Mouse (Mus musculus) embryonic facial prominence, embryonic 11.5 days (tissue): ENCODE data around the gene Ikzf1. TPM values are rescaled to one million over a fixed set of nuclear protein-coding genes. Genes with fewer than 3 reads are reported as not detected.

ENCODE experiments used
- ATAC-seq: fragments of 200-750 bp; cut with Nextera tagmentation; replicated peaks from 2 replicates; pipeline ENCODE4 v1.8.0; 2017; ENCODE audit warnings: low read depth; ENCODE audit not compliant: insufficient number of reproducible peaks, low FRiP score, low TSS enrichment
- DNase-seq: peaks from one replicate; pipeline ENCODE4 v3.0.0-alpha.2; 2015; ENCODE audit warnings: low spot score
- H3K27ac ChIP-seq: fragments of 300-500 bp; sonication (generic); replicated peaks from 2 replicates; pipeline ENCODE4 v1.5.1; 2014; ENCODE audit warnings: mild to moderate bottlenecking, low read depth, low read length, control low read depth
- H3K27me3 ChIP-seq: fragments of 300-500 bp; sonication (generic); 2 replicates; pipeline ENCODE4 v1.6.1; 2014; ENCODE audit warnings: mild to moderate bottlenecking, low read length, moderate library complexity, mixed read lengths; ENCODE audit not compliant: control insufficient read depth, insufficient read depth
- H3K36me3 ChIP-seq: fragments of 300-500 bp; sonication (generic); replicated peaks from 2 replicates; pipeline ENCODE4 v1.6.1; 2014; ENCODE audit warnings: low read depth, mild to moderate bottlenecking, low read length, moderate library complexity, mixed read lengths; ENCODE audit not compliant: control insufficient read depth, insufficient read depth
- H3K4me1 ChIP-seq: fragments of 300-500 bp; sonication (generic); 2 replicates; pipeline ENCODE4 v1.6.1; 2014; ENCODE audit warnings: low read length, mixed read lengths; ENCODE audit not compliant: control insufficient read depth, insufficient read depth
- H3K4me2 ChIP-seq: fragments of 300-500 bp; sonication (generic); 2 replicates; pipeline ENCODE4 v1.6.1; 2014; ENCODE audit warnings: low read depth, mild to moderate bottlenecking, control low read depth, low read length, moderate library complexity
- H3K4me3 ChIP-seq: fragments of 300-500 bp; sonication (generic); 2 replicates; pipeline ENCODE4 v1.5.1; 2014; ENCODE audit warnings: low read depth, low read length, control low read depth
- H3K9ac ChIP-seq: fragments of 300-500 bp; sonication (generic); replicated peaks from 2 replicates; pipeline ENCODE4 v1.6.1; 2014; ENCODE audit warnings: mild to moderate bottlenecking, control low read depth, low read length
- H3K9me3 ChIP-seq: fragments of 300-500 bp; sonication (generic); replicated peaks from 2 replicates; pipeline ENCODE4 v1.6.1; 2016; ENCODE audit warnings: mild to moderate bottlenecking, low read length, inconsistent platforms, mixed read lengths; ENCODE audit not compliant: control insufficient read depth
- WGBS: fragments of 180-500 bp; shearing (Covaris S2); extraction: QIAGEN DNeasy Blood & Tissue Kit; methylation state at CpG from one replicate; pipeline ENCODE4 v1.1.7; 2014; 5-methylcytosine and 5-hydroxymethylcytosine counted together
- polyA plus RNA-seq: library from polyadenylated mRNA; unstranded; fragments of >200 nt; fragmentation: Nextera tagmentation; extraction: Ambion mirVana; gene quantifications from 2 replicates; pipeline ENCODE4 v1.2.1, GENCODE M21; 2014

The Ikzf1 gene
- polyA plus RNA-seq, 1 experiment from 2014 or later, result 3.4 TPM

GRCm38 (mm10) chr11:11686569-11687051 lies 1.8 kb downstream of the Ikzf1 start:
- H3K4me2 ChIP-seq, result peak overlapping the region; percentile 99

GRCm38 (mm10) chr11:11687551-11688185 lies 2.9 kb downstream of the Ikzf1 start:
- DNase-seq (no peak), ATAC-seq (no peak)
- H3K36me3 ChIP-seq, result no peaks in the 10 kb centered on the region
- no peak overlapping the region for H3K27ac ChIP-seq
- no peak overlapping the region for H3K4me3 ChIP-seq
- no peak overlapping the region for H3K4me2 ChIP-seq
- H3K9ac ChIP-seq, result no peak overlapping the region
- no peaks in the 10 kb centered on the region for H3K9me3 ChIP-seq
- H3K27me3 ChIP-seq, result peaks cover 33% of the 10 kb centered on the region
- WGBS, result 91% methylated on average over 8 of the region's 8 CpGs
- no peaks in the 10 kb centered on the region; the same call in 1 of the 2 replicates for H3K4me1 ChIP-seq

More at GRCm38 (mm10) chr11:11686569-11687051, 1.8 kb downstream of the Ikzf1 start:
- Histone ChIP-seq H3K27me3 (peaks cover 33% of the 10 kb centered on the region), H3K27ac (no peak overlapping the region), H3K4me1 (no peaks in the 10 kb centered on the region; the same call in 1 of the 2 replicates), H3K9me3 (no peaks in the 10 kb centered on the region), H3K36me3 (no peaks in the 10 kb centered on the region), H3K4me3 (peak overlapping the region; percentile 63), H3K9ac (no peak overlapping the region)
- DNase-seq (peak; percentile 40), ATAC-seq (no peak)
- WGBS, result 15% methylated on average over 16 of the region's 16 CpGs

GRCm38 (mm10) chr11:11688766-11689330 lies 4.0 kb downstream of the Ikzf1 start:
- H3K4me2 ChIP-seq, result no peak overlapping the region
- no peak for ATAC-seq
- H3K9ac ChIP-seq, result no peak overlapping the region
- no peak for DNase-seq
- H3K9me3 ChIP-seq, result no peaks in the 10 kb centered on the region
- H3K36me3 ChIP-seq, result no peaks in the 10 kb centered on the region
- 65% methylated on average over 6 of the region's 6 CpGs for WGBS
- peaks cover 31% of the 10 kb centered on the region for H3K27me3 ChIP-seq
- no peaks in the 10 kb centered on the region; the same call in 1 of the 2 replicates for H3K4me1 ChIP-seq
- no peak overlapping the region for H3K27ac ChIP-seq
- no peak overlapping the region for H3K4me3 ChIP-seq

GRCm38 (mm10) chr11:11689701-11690058 lies 4.9 kb downstream of the Ikzf1 start:
- no peak overlapping the region for H3K27ac ChIP-seq
- peaks cover 22% of the 10 kb centered on the region for H3K27me3 ChIP-seq

GRCm38 (mm10) chr11:11690059-11690844 lies 5.4 kb downstream of the Ikzf1 start:
- H3K4me2 ChIP-seq, result no peak overlapping the region
- 73% methylated on average over 11 of the region's 11 CpGs for WGBS
- no peak overlapping the region for H3K4me3 ChIP-seq
- no peak overlapping the region for H3K27ac ChIP-seq
- H3K36me3 ChIP-seq, result no peaks in the 10 kb centered on the region
- no peaks in the 10 kb centered on the region for H3K9me3 ChIP-seq
- H3K9ac ChIP-seq, result no peak overlapping the region
- H3K4me1 ChIP-seq, result no peaks in the 10 kb centered on the region; the same call in 1 of the 2 replicates
- ATAC-seq (no peak), DNase-seq (no peak)
- peaks cover 17% of the 10 kb centered on the region for H3K27me3 ChIP-seq

More at GRCm38 (mm10) chr11:11689701-11690058, 4.9 kb downstream of the Ikzf1 start:
- Histone ChIP-seq H3K4me3 (no peak overlapping the region), H3K9me3 (no peaks in the 10 kb centered on the region), H3K9ac (no peak overlapping the region), H3K4me1 (no peaks in the 10 kb centered on the region; the same call in 1 of the 2 replicates), H3K4me2 (no peak overlapping the region), H3K36me3 (no peaks in the 10 kb centered on the region)
- DNase-seq (no peak), ATAC-seq (no peak)

GRCm38 (mm10) chr11:11690845-11691196 lies 6.0 kb downstream of the Ikzf1 start:
- WGBS, result 91% methylated on average over 8 of the region's 8 CpGs
- no peak overlapping the region for H3K4me2 ChIP-seq
- H3K4me1 ChIP-seq, result no peaks in the 10 kb centered on the region; the same call in 1 of the 2 replicates
- H3K27me3 ChIP-seq, result peaks cover 13% of the 10 kb centered on the region
- H3K9ac ChIP-seq, result no peak overlapping the region
- no peaks in the 10 kb centered on the region for H3K9me3 ChIP-seq
- H3K36me3 ChIP-seq, result no peaks in the 10 kb centered on the region
- H3K4me3 ChIP-seq, result no peak overlapping the region
- ATAC-seq, result no peak
- H3K27ac ChIP-seq, result no peak overlapping the region
- DNase-seq, result no peak

- peaks cover 7% of the 10 kb centered on the region for H3K27me3 ChIP-seq
- no peak overlapping the region for H3K27ac ChIP-seq
- no peak overlapping the region for H3K9ac ChIP-seq
- no peaks in the 10 kb centered on the region for H3K36me3 ChIP-seq
- ATAC-seq, result no peak
- DNase-seq, result no peak
- H3K4me1 ChIP-seq, result no peaks in the 10 kb centered on the region
- 88% methylated on average over 14 of the region's 14 CpGs for WGBS
- H3K9me3 ChIP-seq, result no peaks in the 10 kb centered on the region
- H3K4me3 ChIP-seq, result no peak overlapping the region
- H3K4me2 ChIP-seq, result no peak overlapping the region
These were observed 6.7 kb downstream of the Ikzf1 start for GRCm38 (mm10) chr11:11691324-11692058.
